Mouse (Mus musculus): ENCODE measurements around the gene Dixdc1. TPM values are rescaled to one million over a fixed set of nuclear protein-coding genes. Genes with fewer than 3 reads are reported as not detected.

Dixdc1 gene
- polyA plus RNA-seq (2015; fragmentation: Nextera tagmentation; extraction: Ambion mirVana): 20.2 and 21.4 TPM in 2 replicates

DNA sequence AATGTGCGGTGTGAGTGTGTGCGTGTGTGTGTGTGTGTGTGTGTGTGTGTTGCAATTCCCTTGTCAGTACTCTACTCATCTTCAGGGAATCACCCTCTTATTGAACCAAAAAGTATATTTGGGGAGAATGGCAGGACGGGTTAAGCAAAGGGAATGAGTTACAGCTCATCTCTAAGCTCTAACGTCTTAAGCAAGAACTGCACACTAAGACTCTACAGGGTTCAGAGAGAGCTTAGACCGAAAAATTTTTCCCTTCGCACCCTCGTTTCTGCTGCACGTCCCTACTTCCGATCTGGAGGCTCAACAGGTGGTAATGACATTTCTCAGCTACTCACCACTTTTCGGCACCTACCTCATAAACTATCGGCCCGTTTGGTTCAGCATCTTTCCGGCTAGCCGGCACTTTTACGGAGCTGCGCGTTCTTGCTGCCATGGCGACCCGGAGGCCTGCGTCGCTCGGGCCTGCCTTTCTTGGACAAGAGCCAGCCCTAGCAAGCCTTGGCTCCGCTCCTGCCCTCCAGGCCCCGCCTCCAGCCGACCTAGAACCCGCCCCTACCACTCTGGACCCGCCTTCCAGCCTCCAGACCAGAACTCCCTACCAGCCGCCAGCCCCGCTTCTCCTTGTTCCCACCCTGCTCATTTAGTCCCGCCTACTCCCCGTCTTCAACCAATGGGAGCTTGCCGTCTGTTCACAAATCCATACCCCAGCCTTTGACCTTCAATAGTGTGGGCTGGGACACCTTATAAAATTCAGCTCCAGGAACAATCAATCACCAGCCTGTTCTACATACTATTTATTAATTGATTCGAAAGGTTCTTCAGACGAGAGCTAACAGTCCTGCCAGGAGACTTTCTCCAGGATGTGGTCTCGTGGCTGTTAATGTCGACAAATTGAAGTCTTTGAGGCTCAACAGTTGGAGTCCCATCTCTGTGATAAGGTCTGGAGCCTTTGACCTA lies at the start of gene Dixdc1:
Gene Dixdc1 (minus strand): TSS at position 604 of the 957 bp plus-strand sequence.
- H3K27me3 ChIP-seq: 0 out of 2 replicates have a peak, but pooled peaks cover 2% of the 10 kb centered on the region
- no peak within 1 kb of the TSS for H3K27ac ChIP-seq
- peak within 1 kb of the TSS; percentile 64 for H3K4me2 ChIP-seq
- H3K9ac ChIP-seq: no peak within 1 kb of the TSS; the same call in 1 of the 2 replicates
- no peaks in the 10 kb centered on the region for H3K9me3 ChIP-seq (replicated peaks)
- no peaks in the 10 kb centered on the region for H3K36me3 ChIP-seq (ENCODE audit: poor library complexity, severe bottlenecking)
- 14% methylated on average over 36 of the region's 36 CpGs for WGBS
- peak; percentile 97 for ATAC-seq
- H3K4me1 ChIP-seq: peaks cover 9% of the 10 kb centered on the region
- peak within 1 kb of the TSS; percentile 36 for H3K4me3 ChIP-seq

DNA sequence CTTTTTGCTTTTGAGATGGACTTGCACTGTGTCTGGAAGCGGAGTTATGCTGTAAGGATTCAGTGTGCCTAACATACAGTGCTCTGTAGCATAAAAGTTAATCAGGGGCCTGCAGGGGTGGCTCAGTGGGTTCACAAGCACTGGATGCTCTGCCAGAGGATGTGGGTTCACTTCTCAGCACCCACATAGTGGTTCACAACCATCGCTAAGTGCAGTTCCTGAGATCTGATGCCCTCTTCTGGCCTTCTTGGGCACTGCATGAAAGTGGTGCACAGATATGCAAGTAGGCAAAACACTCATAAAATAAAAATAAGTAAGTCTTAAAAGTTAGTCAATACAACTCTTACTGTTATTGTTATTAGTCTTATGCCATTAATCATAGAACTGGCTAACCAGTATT lies 42.8 kb upstream of the Dixdc1 start:
- Histone ChIP-seq H3K4me2 (no peak overlapping the region), H3K27ac (no peak overlapping the region), H3K9me3 (replicated peaks) (no peaks in the 10 kb centered on the region), H3K36me3 (ENCODE audit: poor library complexity, severe bottlenecking) (peaks cover 84% of the 10 kb centered on the region), H3K4me3 (no peak overlapping the region), H3K9ac (no peak overlapping the region), H3K4me1 (no peaks in the 10 kb centered on the region), H3K27me3 (no peaks in the 10 kb centered on the region)
- no peak for ATAC-seq
- 73% methylated on average over 2 of the region's 2 CpGs for WGBS

DNA sequence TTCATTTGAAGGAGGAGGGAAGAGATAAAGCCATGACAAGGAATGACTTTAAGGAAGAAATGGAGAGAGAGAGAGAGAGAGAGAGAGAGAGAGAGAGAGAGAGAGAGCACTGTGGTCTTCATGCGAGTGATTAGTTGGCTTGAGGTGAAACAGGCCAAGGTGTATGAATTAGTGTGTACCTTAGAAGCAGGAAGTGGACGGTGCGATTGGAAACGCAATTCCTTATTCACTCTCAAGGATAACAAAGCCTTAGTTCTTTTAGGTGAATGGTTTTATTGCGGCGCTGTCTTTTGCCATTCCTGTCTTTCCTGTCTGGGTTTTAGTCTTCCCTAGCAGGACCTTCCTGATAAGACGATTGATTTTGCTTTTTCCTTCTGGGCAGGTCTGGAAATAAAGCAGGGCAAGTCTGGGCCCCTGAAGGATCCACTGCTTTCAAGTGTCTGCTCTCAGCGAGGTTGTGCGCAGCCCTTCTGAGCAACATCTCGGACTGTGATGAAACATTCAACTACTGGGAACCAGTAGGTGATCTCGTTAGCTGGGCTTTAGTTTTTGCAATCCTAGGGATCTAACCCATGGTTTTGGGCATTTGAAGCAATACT lies 36.9 kb upstream of the Dixdc1 start:
- WGBS: 72% methylated on average over 11 of the region's 11 CpGs
- H3K36me3 ChIP-seq (ENCODE audit: poor library complexity, severe bottlenecking): peaks cover 36% of the 10 kb centered on the region
- no peak for ATAC-seq
- H3K4me1 ChIP-seq: peaks cover 24% of the 10 kb centered on the region
- no peak overlapping the region for H3K27ac ChIP-seq
- H3K4me2 ChIP-seq: peak overlapping the region; percentile 86
- H3K9ac ChIP-seq: peak overlapping the region; percentile 92
- H3K9me3 ChIP-seq (replicated peaks): no peaks in the 10 kb centered on the region
- peak overlapping the region; percentile 97 for H3K4me3 ChIP-seq
- no peaks in the 10 kb centered on the region for H3K27me3 ChIP-seq

DNA sequence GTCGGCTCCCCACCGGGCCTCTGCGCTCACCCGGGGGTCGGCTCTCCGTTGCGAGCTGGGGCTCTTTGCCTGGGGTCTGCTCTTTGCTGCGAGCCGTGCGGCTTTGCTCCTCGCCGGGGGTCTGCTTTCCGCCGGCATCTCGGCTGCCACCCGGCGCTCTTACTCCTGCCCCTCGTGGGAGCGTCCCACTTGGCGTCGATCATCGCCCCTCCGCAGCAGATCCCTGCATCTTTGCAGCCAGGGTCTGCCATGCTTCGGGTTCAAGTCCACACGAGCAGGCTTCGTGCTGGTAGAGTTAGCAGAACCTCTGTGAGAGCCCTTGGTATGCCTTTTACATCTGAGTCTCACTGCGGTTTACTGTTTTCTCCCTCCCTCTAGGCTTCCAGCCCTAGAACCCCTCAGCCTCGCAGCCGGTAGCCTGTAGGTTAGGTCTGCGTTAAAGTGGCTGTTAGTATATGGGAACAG lies 36.4 kb upstream of the Dixdc1 start:
- WGBS: under 1% methylated on average over 28 of the region's 30 CpGs
- Histone ChIP-seq H3K4me3 (peak overlapping the region; percentile 97), H3K9ac (peak overlapping the region; percentile 92), H3K4me2 (peak overlapping the region; percentile 86), H3K27ac (peak overlapping the region; percentile 77), H3K27me3 (no peaks in the 10 kb centered on the region), H3K4me1 (peaks cover 24% of the 10 kb centered on the region), H3K9me3 (replicated peaks) (no peaks in the 10 kb centered on the region), H3K36me3 (ENCODE audit: poor library complexity, severe bottlenecking) (peaks cover 31% of the 10 kb centered on the region)
- peak; percentile 80 for ATAC-seq

DNA sequence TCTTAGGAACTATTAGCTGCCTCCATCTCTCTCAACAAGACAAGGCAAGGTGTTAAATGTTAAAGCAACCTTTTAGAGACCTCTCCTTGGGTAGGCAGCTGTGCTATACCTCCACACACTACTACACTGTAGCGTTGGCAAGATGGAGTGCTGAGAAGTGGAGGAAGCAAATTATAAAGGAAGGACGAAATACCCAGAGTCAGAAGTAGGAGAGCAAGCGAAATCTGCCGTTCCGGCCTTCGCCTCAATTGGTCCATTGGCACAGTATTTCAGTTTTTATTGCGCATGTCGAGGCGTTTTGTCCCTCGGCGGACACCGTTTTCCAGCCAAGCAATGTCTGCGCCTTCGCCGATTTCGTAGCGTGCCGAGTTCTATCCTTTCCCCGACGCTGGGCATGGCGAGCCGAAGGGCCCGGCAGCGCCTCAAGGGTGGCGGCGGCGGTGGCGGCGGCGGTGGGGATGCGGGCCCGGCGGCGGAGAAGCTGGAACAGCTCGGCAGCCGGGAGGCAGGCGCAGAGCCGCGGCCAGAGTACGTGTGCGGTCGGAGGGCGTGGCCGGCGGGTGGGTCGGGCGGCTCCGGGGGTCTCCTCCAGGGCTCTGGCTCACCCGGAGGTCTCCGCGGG lies 35.8 kb upstream of the Dixdc1 start, which contains the start of the genes Alg9 and 1110032A03Rik:
Gene Alg9 (plus strand): TSS at position 29 of the 622 bp plus-strand sequence.
Gene 1110032A03Rik (minus strand): TSS at position 530 of the 622 bp plus-strand sequence.
- ATAC-seq: peak; percentile 89
- Histone ChIP-seq H3K9me3 (replicated peaks) (no peaks in the 10 kb centered on the region), H3K27me3 (no peaks in the 10 kb centered on the region), H3K4me3 (peak within 1 kb of the TSS; percentile 97), H3K4me2 (peak within 1 kb of the TSS; percentile 86), H3K36me3 (ENCODE audit: poor library complexity, severe bottlenecking) (peaks cover 25% of the 10 kb centered on the region), H3K27ac (peak within 1 kb of the TSS; percentile 77), H3K4me1 (peaks cover 24% of the 10 kb centered on the region), H3K9ac (peak within 1 kb of the TSS; percentile 92)
- 0% methylated on average over 33 of the region's 51 CpGs for WGBS

DNA sequence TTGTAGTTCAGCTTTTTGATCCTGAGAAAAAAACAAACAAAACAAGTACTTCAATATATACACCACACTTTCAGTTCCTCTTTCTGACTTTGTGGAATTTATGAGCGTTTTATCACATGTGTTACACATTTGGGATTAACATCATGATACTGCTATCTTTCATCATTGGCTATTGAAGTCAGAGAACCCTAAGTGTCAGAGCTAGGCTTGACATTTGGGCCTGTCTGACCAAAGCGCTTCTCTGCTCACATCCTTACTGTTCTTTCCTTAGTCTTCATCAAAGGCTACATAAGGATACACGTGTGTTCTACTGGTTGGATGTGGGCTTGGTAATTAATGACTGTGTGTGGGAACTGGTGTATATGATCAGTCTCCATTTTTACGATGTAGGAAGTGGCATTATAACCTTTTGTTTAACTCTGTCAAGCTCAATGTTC lies 34.7 kb upstream of the Dixdc1 start:
- 87% methylated on average over 4 of the region's 4 CpGs for WGBS

DNA sequence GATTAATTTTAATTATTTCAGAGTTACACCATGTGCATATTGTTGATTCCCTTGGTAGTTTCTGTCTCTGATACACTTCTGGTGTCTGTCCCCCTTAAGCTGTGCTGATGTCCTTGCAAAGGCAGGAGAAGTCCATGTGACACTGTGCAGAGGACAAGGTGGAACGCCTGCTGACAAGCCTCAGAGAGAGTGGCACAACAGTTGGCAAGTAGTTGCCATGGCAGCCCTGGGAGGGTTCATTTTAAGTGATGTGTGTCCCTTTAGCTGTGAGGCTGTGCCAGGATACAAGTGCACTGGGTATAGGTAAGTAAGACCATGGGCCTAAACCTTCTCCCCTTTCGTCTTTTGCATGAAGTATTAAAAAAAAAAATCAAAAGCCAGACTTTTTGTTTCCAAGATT lies 30.7 kb upstream of the Dixdc1 start:
- no peaks in the 10 kb centered on the region for H3K9me3 ChIP-seq (replicated peaks)
- H3K27ac ChIP-seq: no peak overlapping the region
- no peaks in the 10 kb centered on the region for H3K27me3 ChIP-seq
- no peak for ATAC-seq
- no peak overlapping the region for H3K4me3 ChIP-seq
- no peak overlapping the region for H3K9ac ChIP-seq
- no peak overlapping the region for H3K4me2 ChIP-seq
- WGBS: 85% methylated on average over 2 of the region's 2 CpGs
- peaks cover 7% of the 10 kb centered on the region for H3K36me3 ChIP-seq (ENCODE audit: poor library complexity, severe bottlenecking)
- peaks cover 30% of the 10 kb centered on the region for H3K4me1 ChIP-seq

More for the DNA sequence above, 34.7 kb upstream of the Dixdc1 start:
- Histone ChIP-seq H3K4me3 (peak overlapping the region; percentile 97; the same call in 1 of the 2 replicates), H3K9me3 (replicated peaks) (no peaks in the 10 kb centered on the region), H3K27ac (no peak overlapping the region; the same call in 1 of the 2 replicates), H3K4me1 (peaks cover 30% of the 10 kb centered on the region), H3K9ac (peak overlapping the region; percentile 45; the same call in 1 of the 2 replicates), H3K4me2 (peak overlapping the region; percentile 86), H3K27me3 (no peaks in the 10 kb centered on the region), H3K36me3 (ENCODE audit: poor library complexity, severe bottlenecking) (peaks cover 14% of the 10 kb centered on the region)
- ATAC-seq: no peak

DNA sequence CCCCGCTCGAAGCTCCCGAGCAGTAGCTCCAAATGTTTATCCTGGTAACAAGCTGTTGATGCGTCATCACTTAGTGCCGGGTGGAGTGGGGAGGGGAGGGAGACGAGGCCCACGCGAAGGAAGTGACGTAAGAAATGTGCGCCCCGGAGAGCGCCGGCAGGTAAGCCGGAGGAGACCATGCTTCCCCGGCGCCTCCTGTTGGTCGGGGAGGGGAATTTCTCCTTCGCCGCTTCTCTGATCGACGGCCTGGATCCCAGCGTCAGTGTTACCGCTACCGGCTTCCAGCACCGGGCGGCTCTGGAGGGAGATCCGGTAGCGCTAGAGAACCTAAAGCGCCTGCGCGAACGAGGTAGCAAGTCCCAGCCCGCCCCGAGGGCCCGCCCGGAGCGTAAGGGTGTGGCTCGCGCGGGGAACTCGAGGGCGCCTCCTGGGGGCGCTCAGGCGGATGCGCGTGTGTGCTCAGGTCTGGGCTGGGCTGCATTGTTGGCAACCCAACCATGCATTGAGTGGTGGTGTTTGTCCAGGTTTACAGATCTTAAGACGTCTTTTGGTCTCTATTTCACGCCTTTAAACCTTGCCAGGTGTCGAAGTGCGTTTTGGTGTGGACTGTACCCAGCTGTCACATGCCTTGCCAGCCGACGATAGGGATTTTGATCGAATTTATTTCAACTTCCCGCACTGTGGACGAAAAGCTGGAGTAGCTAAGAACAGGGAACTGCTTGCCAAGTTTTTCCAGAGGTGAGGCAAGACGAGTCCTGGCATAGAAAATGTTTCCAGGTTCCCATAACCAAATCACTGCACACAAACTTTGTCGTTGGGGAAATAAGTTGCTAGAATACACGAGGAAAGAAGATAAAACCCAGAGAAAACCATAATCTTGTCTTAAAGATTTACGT lies 29.0 kb upstream of the Dixdc1 start, which contains the start of gene Fdxacb1:
Gene Fdxacb1 (plus strand): TSS at position 130 of the 896 bp plus-strand sequence.
- peak within 1 kb of the TSS; percentile 90 for H3K27ac ChIP-seq
- peak; percentile 96 for ATAC-seq
- H3K4me2 ChIP-seq: peak within 1 kb of the TSS; percentile 69
- peaks cover 7% of the 10 kb centered on the region for H3K36me3 ChIP-seq (ENCODE audit: poor library complexity, severe bottlenecking)
- no peaks in the 10 kb centered on the region for H3K9me3 ChIP-seq (replicated peaks)
- H3K4me1 ChIP-seq: peaks cover 19% of the 10 kb centered on the region
- H3K4me3 ChIP-seq: peak within 1 kb of the TSS; percentile 65
- H3K27me3 ChIP-seq: no peaks in the 10 kb centered on the region
- peak within 1 kb of the TSS; percentile 77 for H3K9ac ChIP-seq
- WGBS: 5% methylated on average over 53 of the region's 59 CpGs

DNA sequence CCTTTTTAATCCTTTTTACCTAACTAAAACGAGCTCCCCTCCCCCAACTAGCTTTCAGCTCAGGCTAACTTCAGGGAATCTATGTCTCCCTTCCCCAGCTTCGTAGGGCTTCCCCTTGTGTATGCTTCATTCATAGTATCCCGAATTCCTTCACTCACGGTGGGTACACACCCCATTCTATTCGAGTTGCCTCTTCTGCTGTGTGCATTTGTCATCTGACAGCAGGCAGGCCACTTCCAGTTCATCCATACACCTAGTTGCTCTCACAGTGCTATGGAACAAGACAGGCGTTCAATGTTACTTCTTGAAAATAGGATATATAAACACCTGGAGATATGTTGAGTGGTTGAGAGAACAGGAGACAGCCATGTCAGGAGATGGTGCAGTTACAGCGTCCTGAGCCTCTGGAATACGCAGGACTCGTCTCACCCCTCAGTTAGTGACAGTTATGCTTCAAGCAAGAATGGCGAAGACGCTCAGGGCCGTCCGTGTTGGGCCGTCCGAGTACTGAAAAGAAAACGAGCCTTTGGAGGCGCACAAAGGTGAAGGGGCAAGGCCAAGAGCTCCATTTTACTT lies 28.3 kb upstream of the Dixdc1 start:
- H3K9ac ChIP-seq: peak overlapping the region; percentile 77
- no peaks in the 10 kb centered on the region for H3K9me3 ChIP-seq (replicated peaks)
- peaks cover 19% of the 10 kb centered on the region for H3K4me1 ChIP-seq
- no peak; the same call in 1 of the 2 replicates for ATAC-seq
- H3K4me2 ChIP-seq: peak overlapping the region; percentile 69
- H3K36me3 ChIP-seq (ENCODE audit: poor library complexity, severe bottlenecking): peaks cover 7% of the 10 kb centered on the region
- 7% methylated on average over 17 of the region's 17 CpGs for WGBS
- peak overlapping the region; percentile 65 for H3K4me3 ChIP-seq
- H3K27ac ChIP-seq: peak overlapping the region; percentile 90; the same call in 1 of the 2 replicates
- H3K27me3 ChIP-seq: no peaks in the 10 kb centered on the region

DNA sequence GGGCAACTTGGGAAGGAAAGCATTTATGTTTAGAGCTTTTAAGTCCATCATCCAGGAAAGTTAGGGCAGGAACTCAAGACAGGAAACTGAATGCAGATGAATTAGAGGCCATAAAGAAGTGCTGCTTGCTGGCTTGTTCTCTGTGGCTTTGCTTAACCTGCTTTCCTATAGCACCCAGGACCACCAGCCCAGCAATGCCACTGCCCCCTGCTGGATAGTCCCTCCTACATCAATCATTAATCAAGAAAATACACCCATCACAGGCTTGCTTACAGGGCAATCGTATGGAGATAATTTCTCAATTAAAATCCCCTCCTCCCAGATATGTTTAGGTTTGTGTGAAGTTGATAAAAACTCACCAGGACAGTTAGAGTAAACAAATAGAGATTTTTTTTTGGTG lies 24.0 kb upstream of the Dixdc1 start:
- Histone ChIP-seq H3K27ac (no peak overlapping the region), H3K4me2 (no peak overlapping the region), H3K9me3 (replicated peaks) (no peaks in the 10 kb centered on the region), H3K4me1 (peaks cover 8% of the 10 kb centered on the region), H3K27me3 (0 out of 2 replicates have a peak, but pooled peaks cover 3% of the 10 kb centered on the region), H3K36me3 (ENCODE audit: poor library complexity, severe bottlenecking) (no peaks in the 10 kb centered on the region), H3K4me3 (no peak overlapping the region), H3K9ac (no peak overlapping the region)
- WGBS: 78% methylated on average over 1 of the region's 1 CpGs
- no peak for ATAC-seq

Data from forebrain, embryonic 13.5 days (tissue).